Mouse (Mus musculus): ENCODE measurements at regions not wholly inside any gene's neighbourhood (a gene's known extent, or its start where the extent isn't known, plus 50 kb on each side); places are given as distances from the start of the nearest gene placed in this dataset.

DNA sequence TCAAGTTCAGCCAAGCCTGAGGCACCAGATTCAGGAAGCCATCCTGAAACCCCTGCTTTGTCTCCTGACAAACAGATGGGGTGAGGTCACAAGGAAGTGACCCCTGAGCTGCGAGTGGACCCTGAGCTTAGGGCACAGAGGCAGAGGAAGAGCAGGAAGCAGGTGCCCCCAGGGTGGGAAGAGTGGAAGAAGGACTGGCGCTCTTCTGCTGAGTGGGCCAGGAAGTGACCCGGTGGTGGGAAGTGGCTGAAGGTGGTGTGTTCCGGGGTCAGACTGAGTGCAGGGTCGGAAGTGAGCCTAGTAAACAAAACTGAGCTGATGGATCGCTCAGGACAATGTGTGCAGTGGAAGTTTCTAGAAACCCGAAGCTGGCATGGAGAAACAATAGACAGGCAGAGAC is 57.2 kb upstream of the Unc5b start:
- no peak for DNase-seq (ENCODE audit: low read depth, low spot score)

DNA sequence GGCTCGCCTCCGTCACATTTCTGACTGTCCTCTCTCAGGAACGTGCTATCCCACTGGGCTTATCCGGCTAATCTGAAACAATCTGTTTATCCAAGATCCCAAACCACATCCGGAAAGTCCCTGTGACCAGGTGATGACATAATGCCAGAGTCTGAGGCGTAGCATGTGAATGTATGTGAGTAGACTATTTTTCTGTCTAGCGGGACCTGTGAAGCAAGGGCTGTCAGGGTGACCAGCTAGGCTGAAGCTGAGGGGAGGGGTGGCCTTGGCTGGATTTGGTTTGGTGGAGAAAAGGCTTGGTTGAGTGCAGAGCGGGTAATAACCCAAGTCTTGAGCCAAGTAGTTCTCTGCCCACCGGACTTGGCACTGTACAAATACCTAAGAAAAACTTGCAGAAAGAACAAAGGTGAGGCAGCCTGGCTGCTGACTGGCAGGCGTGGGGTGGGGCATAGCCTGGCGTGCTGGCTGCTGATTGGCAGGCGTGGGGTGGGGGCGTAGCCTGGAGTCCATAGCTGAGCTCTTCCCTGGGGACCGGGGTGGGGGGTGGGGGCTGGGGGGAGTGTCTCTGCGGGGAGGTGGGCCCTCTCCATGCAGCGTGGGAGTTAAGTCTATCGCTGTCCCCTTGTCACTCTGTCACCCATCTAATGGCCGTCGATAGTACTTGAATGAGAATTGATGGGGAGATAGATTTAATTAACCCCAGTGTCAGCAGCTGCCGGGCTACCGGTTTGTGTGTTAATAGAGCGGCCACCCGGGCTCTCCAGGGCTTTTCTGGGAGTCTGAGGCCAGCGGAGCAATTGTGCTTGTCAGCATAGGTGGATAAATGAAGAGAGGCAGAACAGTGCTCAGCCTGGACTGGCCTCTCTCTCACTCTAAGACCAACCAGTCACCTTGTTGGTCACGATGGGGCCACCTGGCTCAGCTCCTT is 54.2 kb upstream of the Unc5b start:
- DNase-seq (ENCODE audit: low read depth, low spot score) = no peak

DNA sequence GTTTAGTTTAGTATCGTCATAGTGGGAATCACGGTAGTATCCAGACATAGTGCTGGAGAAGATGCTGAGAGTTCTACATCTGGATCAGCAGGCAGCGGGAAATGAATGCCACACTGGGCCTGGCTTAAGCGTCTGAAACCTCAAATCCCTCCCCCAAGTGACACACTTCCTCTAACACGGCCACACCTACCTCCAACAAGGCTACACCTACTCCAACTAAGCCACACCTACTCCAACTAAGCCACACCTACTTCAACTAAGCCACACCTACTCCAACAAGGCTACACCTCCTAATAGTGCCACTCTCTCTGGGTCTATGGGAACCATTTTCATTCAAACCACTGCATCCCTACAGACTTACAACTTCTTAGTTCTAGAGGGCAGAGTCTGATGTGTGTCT is 53.4 kb upstream of the Unc5b start:
- DNase-seq (ENCODE audit: low read depth, low spot score) = no peak

All from WW6 (cell line).